In genomic region chr6:83704294-83704693, GRCm38 (mm10) we compare ENCODE assay signal across 25 mouse cellular contexts. TPM values are rescaled to one million over a fixed set of nuclear protein-coding genes. Genes with fewer than 3 reads are reported as not detected.
"Had no signal": no experiment of that assay in that cellular context is flagged by ENCODE, and none has a peak within 500 bp of the region (broad histone marks: within the 10 kb centered on the region; RNA-seq: fewer than 3 reads in every experiment).

No protein-coding gene starts in this region.

- H3K36me3 ChIP-seq: liver, embryonic 13.5 days; liver, embryonic 15.5 days; lung, embryonic 15.5 days; midbrain, embryonic 12.5 days; midbrain, embryonic 15.5 days; neural tube, embryonic 12.5 days had no signal

- ATAC-seq: liver, postnatal 0 days; lung, postnatal 0 days; midbrain, embryonic 15.5 days had no signal

- H3K9me3 ChIP-seq: liver, embryonic 13.5 days; liver, embryonic 15.5 days; lung, embryonic 15.5 days; midbrain, embryonic 12.5 days; midbrain, embryonic 15.5 days; neural tube, embryonic 12.5 days had no signal

- H3K9ac ChIP-seq: liver, embryonic 13.5 days; liver, embryonic 15.5 days; liver, postnatal 0 days; lung, embryonic 15.5 days; midbrain, embryonic 12.5 days; midbrain, embryonic 15.5 days; neural tube, embryonic 12.5 days had no signal

- H3K27ac ChIP-seq: liver, embryonic 13.5 days; liver, embryonic 15.5 days; lung, embryonic 15.5 days; midbrain, embryonic 12.5 days; midbrain, embryonic 15.5 days; neural tube, embryonic 12.5 days had no signal

- DNase-seq: liver, embryonic 13.5 days; liver, postnatal 0 days; lung, adult 2 months; lung, postnatal 4 days; retina, postnatal 1 day; right cerebral cortex, adult 18-20 months; right cerebral cortex, postnatal 25 days; right cerebral cortex, postnatal 4 days; spleen, adult 18-20 months; thymus, adult 2 months; thymus, postnatal 25 days; thymus, postnatal 4 days had no signal

- H3K4me3 ChIP-seq: liver, embryonic 13.5 days; liver, embryonic 15.5 days; lung, embryonic 15.5 days; midbrain, embryonic 12.5 days; midbrain, embryonic 15.5 days; myocyte; neural tube, embryonic 12.5 days had no signal

- H3K4me2 ChIP-seq: liver, embryonic 11.5 days; liver, embryonic 13.5 days; liver, embryonic 15.5 days; lung, embryonic 15.5 days; midbrain, embryonic 12.5 days; midbrain, embryonic 15.5 days; neural tube, embryonic 12.5 days had no signal

- H3K4me1 ChIP-seq: liver, embryonic 13.5 days; liver, embryonic 15.5 days; midbrain, embryonic 12.5 days; neural tube, embryonic 12.5 days had no signal

RNA-seq across cellular contexts. Expression of gene Vax2, which starts 6.8 kb away (rescaled TPM):
- polyA plus RNA-seq: liver, embryonic 11.5 days; liver, embryonic 13.5 days; liver, embryonic 15.5 days; liver, postnatal 0 days; lung, adult 2 months; lung, embryonic 15.5 days; lung, postnatal 0 days; neural tube, embryonic 14.5 days; small intestine, adult 2 months; stomach, embryonic 14.5 days; stomach, embryonic 16.5 days; urinary bladder, adult 2 months had no signal

RNA-seq across cellular contexts. Expression of gene Cd207, which starts 26.6 kb away (rescaled TPM):
- polyA plus RNA-seq: liver, embryonic 11.5 days; lung, embryonic 15.5 days; lung, postnatal 0 days; midbrain, embryonic 12.5 days; midbrain, embryonic 15.5 days; myocyte; neural tube, embryonic 12.5 days; neural tube, embryonic 14.5 days; small intestine, adult 2 months; stomach, embryonic 14.5 days; urinary bladder, adult 2 months had no signal

RNA-seq across cellular contexts. Expression of gene Atp6v1b1, which starts 38.5 kb away (rescaled TPM):
- polyA plus RNA-seq: liver, embryonic 11.5 days; liver, embryonic 13.5 days; liver, embryonic 15.5 days; liver, postnatal 0 days; midbrain, embryonic 12.5 days; midbrain, embryonic 15.5 days; myocyte; neural tube, embryonic 12.5 days; neural tube, embryonic 14.5 days; small intestine, adult 2 months; stomach, embryonic 16.5 days; urinary bladder, adult 2 months had no signal

RNA-seq across cellular contexts. Expression of gene Clec4f, which starts 48.3 kb away (rescaled TPM):
- polyA plus RNA-seq: lung, adult 2 months; lung, embryonic 15.5 days; lung, postnatal 0 days; midbrain, embryonic 12.5 days; midbrain, embryonic 15.5 days; myocyte; neural tube, embryonic 12.5 days; small intestine, adult 2 months; stomach, embryonic 14.5 days; urinary bladder, adult 2 months had no signal

RNA-seq across cellular contexts. Expression of gene Ankrd53, which starts 58.1 kb away (rescaled TPM):
- polyA plus RNA-seq: liver, embryonic 13.5 days; liver, embryonic 15.5 days; liver, postnatal 0 days; lung, adult 2 months; lung, embryonic 15.5 days; midbrain, embryonic 12.5 days; small intestine, adult 2 months; stomach, embryonic 14.5 days; stomach, embryonic 16.5 days; urinary bladder, adult 2 months had no signal
